Mouse (Mus musculus): ENCODE measurements around the gene Spdye4a.
A peak's percentile ranks its signal among the peaks of the same experiment; 100 is the strongest.
"Not testable (repeated sequence)": the region's sequence is repeated elsewhere in the genome, so short reads cannot be mapped to it uniquely, and the experiment has no call there.

Spdye4a gene

GRCm38 (mm10) chr5:143222287-143222686 lies 4.4 kb downstream of the Spdye4a start:
- no peak for DNase-seq (ENCODE audit: low spot score)

- no peak for DNase-seq (ENCODE audit: low spot score)
Observed at GRCm38 (mm10) chr5:143220996-143221395, 5.7 kb downstream of the Spdye4a start.

GRCm38 (mm10) chr5:143213832-143214231 lies 12.9 kb downstream of the Spdye4a start:
- no peak for DNase-seq (ENCODE audit: low spot score)

GRCm38 (mm10) chr5:143205015-143205414 lies 21.7 kb downstream of the Spdye4a start:
- no peak for DNase-seq (ENCODE audit: low spot score)

- no peak for DNase-seq (ENCODE audit: low spot score)
Observed at GRCm38 (mm10) chr5:143196506-143196905, 30.2 kb downstream of the Spdye4a start.

GRCm38 (mm10) chr5:143195166-143195565 lies 31.5 kb downstream of the Spdye4a start:
- no peak for DNase-seq (ENCODE audit: low spot score)

GRCm38 (mm10) chr5:143194747-143195146 lies 31.9 kb downstream of the Spdye4a start:
- not testable (repeated sequence) for DNase-seq (ENCODE audit: low spot score)

GRCm38 (mm10) chr5:143192806-143193205 lies 33.9 kb downstream of the Spdye4a start:
- no peak for DNase-seq (ENCODE audit: low spot score)

- DNase-seq (ENCODE audit: low spot score), result not testable (repeated sequence)
Observed at GRCm38 (mm10) chr5:143188014-143188413, 38.7 kb downstream of the Spdye4a start.

- DNase-seq (ENCODE audit: low spot score), result peak; percentile 90
Observed at GRCm38 (mm10) chr5:143180255-143181076, 46.2 kb downstream of the Spdye4a start, which contains the start of the genes Rbak and Spdye4b. TSS of gene Rbak (minus strand) at chr5:143180775. TSS of gene Spdye4b (plus strand) at chr5:143181017.

- DNase-seq (ENCODE audit: low spot score), result peak; percentile 7
Observed at GRCm38 (mm10) chr5:143179179-143179578, 47.5 kb downstream of the Spdye4a start.

GRCm38 (mm10) chr5:143177541-143178200 lies 49.0 kb downstream of the Spdye4a start:
- DNase-seq (ENCODE audit: low spot score), result no peak

GRCm38 (mm10) chr5:143175970-143176369 lies 50.7 kb downstream of the Spdye4a start:
- DNase-seq (ENCODE audit: low spot score), result no peak
